In genomic region chr12:112439993-112440392, GRCm38 (mm10) we compare ENCODE assay signal across 19 mouse cellular contexts. TPM values are rescaled to one million over a fixed set of nuclear protein-coding genes. Genes with fewer than 3 reads are reported as not detected.
"Had no signal": no experiment of that assay in that cellular context is flagged by ENCODE, and none has a peak within 500 bp of the region (broad histone marks: within the 10 kb centered on the region; RNA-seq: fewer than 3 reads in every experiment).

No protein-coding gene starts in this region.

- DNase-seq: lung, adult 18-20 months; lung, embryonic 14.5 days; lung, postnatal 10 days; lung, postnatal 4 days; midbrain, embryonic 14.5 days; retina, postnatal 1 day; right cerebral cortex, adult 18-20 months; right cerebral cortex, postnatal 14 days; thymus, adult 2 months; thymus, postnatal 25 days; thymus, postnatal 4 days had no signal

- H3K36me3 ChIP-seq: neural tube, embryonic 13.5 days; neural tube, embryonic 15.5 days had no signal

- H3K9ac ChIP-seq: lung, embryonic 14.5 days; neural tube, embryonic 13.5 days; neural tube, embryonic 15.5 days had no signal

- H3K9me3 ChIP-seq: neural tube, embryonic 13.5 days; neural tube, embryonic 15.5 days had no signal

- H3K4me3 ChIP-seq: myocyte; neural tube, embryonic 13.5 days; neural tube, embryonic 15.5 days had no signal

- ATAC-seq: midbrain, embryonic 16.5 days had no signal

- H3K27ac ChIP-seq: neural tube, embryonic 13.5 days; neural tube, embryonic 15.5 days had no signal

- H3K4me2 ChIP-seq: lung, embryonic 14.5 days; midbrain, embryonic 11.5 days; neural tube, embryonic 13.5 days; neural tube, embryonic 15.5 days had no signal

RNA-seq across cellular contexts. Expression of gene A530016L24Rik, which starts 49.3 kb away (rescaled TPM):
- total RNA-seq: megakaryocyte, adult 5-6 weeks; megakaryocyte-erythroid progenitor cell, adult 5-6 weeks had no signal
- polyA plus RNA-seq: lung, embryonic 14.5 days; midbrain, embryonic 11.5 days; midbrain, embryonic 14.5 days; neural tube, embryonic 11.5 days had no signal
